Mouse (Mus musculus) ZHBTc4 (cell line): Measurements from ENCODE around the gene Cdk5rap1.

Experiments used
- DNase-seq: peaks from one replicate; pipeline ENCODE4 v3.0.0-alpha.2; 2011; ENCODE audit warnings: low read depth, low spot score

Gene Cdk5rap1

GRCm38 (mm10) chr2:154372842-154373500, at the start of gene Cdk5rap1:
TSS of gene Cdk5rap1 (minus strand) at chr2:154373010.
- no peak for DNase-seq

DNA sequence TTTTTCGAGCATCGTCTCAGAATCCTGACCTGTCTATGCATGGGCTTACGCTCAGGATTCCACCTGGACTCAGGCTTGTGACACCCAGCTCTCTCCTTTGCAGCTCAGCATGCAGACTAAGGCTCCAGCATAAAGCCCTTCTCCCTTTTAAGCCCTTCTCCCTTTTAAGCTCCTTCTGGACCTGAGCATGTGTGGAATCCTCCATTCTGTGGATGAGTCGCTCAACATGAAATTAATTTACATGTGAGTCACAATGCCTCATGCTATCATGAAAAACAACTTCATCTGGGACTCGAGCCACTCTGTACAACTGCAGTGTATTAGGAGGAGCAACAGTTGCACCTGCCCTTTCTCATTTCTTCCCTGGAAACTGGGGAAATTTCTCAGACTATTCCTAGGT, 49.4 kb upstream of the Cdk5rap1 start:
- no peak for DNase-seq

DNA sequence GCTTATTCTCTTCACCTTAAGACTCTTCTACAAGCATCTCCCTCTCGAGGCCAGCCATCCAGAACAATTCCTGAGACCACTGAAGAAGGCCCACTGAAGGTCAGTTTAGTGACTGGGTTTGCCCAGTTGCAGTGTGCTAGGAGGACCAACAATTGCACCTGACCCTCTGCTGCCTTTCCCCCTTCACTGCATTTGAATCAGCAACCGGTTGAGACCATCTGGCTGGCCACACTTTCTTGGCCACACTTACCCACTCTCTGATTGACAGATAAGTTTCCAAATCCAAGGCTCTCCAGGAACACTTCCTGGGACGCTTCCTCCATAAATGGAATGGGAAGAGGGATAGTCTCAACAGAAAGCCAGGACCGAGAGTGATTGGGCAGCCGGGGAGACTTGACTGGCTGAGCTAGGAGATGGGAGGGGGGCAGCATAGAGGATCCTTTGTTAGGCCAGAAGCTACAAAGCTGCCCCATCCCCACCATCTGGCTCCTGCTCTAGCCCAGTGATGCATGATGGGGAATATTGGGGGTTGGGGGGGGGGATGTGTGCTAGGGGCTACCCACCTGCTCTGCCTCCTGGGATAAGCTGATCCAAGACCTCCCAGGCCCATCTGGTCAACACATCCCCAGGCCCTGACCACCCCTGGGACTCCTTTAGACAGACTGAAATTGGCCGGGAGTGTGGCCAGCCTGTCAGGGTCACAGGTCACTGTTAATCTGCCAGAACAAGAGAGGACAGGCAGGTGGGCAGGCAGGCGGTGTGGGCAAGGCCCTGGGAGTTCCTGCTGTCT, 48.3 kb upstream of the Cdk5rap1 start:
- DNase-seq, result peak; percentile 51

- DNase-seq, result no peak
Measured at GRCm38 (mm10) chr2:154419631-154420515, 47.1 kb upstream of the Cdk5rap1 start.

- DNase-seq, result no peak
Measured at GRCm38 (mm10) chr2:154418001-154418400, 45.2 kb upstream of the Cdk5rap1 start.

DNA sequence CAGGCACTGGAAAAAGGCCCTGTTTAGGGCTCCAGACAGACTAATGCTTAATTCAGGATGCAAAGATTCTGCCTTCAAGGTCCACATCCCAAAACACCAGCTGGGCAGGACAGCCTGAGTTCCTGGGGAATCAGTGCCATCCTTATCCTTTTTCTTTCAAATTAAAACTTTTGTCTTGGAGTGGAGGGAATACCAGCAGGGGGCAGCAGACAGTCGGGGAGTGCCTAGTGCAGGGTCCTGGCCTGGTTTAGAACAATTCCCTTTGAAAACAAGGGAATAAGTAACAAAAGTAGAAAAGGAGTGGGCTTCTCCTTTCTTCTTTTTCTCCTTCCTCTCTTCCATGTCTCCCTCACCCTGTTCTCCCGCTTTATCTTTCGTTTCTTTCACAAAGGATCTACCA, 44.3 kb upstream of the Cdk5rap1 start:
- peak; percentile 88 for DNase-seq

DNA sequence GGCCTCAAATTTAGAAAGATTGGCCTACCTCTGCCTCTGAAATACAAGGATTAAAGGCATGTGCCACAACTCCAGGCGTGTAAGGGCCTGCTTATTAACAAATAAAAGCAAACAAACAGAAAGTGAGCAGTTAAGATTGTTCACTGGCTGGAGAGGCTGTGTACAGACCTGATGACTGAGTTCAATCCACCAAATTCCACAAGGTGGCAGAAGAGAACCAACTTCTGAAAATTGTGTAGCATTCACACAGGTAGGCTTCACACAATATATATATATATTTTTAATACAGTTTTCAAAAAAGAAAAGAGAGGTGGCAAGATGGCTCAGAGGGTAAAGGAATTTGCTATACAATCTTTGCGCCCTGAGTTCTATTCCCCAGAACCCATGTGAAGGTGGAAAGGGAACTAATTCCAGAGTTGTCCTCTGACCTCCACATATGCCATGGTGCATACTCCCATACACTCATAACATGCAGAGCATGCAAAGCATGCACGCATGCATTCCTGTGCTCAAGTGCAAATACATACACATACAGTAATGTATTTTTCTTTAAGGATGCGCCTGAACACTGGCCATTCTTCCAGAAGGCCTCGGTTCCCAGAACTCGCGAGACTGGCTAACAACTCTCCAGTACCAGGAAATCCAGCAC, 39.3 kb upstream of the Cdk5rap1 start:
- peak; percentile 56 for DNase-seq

- no peak for DNase-seq
Measured at GRCm38 (mm10) chr2:154410355-154410754, 37.5 kb upstream of the Cdk5rap1 start.

DNA sequence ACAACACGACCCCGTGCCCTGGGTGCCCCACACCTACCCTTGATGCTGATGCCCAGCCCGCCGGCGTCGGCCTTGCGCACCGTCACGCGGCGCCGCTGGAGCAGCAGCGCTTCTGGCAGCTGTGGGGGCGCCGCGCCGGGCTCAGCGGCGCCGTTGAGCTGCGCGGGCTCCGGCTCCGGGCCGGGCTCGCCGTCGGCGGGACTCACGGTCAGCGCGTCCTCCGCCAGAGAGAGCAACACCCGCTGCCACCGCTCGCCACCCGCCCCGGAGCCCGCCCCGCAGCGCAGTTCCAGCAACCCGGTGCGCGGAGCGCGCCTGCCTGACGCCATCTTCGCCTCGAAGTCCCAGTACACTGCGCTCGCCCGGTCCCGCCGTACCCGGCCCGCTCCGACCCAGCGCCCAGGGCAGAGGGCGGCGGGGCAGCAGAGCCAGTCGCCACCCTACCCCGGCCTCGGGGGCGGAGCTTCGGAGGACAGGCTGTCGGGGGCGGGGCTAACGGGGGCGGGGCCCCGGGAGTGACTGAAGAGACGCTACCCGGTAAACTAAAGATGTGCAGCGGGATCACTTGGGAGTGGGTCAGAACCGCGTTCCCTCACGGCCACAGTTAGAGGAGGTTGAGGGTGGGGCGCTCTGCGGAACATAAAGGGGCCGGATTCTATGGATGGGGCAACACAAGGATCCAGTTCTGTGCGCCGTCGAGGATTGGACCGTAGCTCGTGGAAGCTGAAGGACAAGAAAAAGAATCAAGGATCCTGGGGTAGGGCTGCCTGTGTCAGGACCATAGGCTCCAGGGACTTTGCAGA, 35.0 kb upstream of the Cdk5rap1 start, which contains the start of gene Snta1:
Gene Snta1 (minus strand): TSS at position 457 of the 803 bp plus-strand sequence.
- DNase-seq, result peak; percentile 91

DNA sequence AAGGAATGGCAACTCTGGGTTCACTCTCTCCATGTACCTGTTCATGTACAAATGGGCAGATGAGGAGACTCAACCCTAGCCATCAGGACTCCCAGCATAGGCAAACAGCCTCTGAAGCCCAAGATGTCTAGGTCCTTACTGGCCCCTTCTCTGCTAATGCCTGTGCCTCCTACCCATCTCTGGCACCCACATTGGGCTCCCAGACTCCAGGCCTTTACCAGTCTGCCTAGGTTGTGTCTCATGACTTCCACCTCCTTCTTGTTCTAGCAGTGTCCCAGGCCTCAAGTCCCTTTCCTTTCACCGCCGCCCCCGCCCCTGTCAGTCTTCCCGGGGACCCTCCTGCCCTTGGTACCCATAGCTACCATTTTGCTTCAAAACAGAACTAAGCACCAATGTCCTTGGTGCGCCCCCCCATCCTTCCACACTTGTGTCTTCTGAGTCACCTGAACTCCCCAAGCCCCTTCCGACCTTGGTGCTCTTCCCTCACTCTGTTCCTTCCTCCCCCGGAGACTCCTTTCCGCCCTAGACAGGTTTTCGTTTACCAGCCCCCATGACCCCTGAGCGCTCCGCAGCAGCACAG, 34.3 kb upstream of the Cdk5rap1 start:
- DNase-seq, result peak; percentile 66

DNA sequence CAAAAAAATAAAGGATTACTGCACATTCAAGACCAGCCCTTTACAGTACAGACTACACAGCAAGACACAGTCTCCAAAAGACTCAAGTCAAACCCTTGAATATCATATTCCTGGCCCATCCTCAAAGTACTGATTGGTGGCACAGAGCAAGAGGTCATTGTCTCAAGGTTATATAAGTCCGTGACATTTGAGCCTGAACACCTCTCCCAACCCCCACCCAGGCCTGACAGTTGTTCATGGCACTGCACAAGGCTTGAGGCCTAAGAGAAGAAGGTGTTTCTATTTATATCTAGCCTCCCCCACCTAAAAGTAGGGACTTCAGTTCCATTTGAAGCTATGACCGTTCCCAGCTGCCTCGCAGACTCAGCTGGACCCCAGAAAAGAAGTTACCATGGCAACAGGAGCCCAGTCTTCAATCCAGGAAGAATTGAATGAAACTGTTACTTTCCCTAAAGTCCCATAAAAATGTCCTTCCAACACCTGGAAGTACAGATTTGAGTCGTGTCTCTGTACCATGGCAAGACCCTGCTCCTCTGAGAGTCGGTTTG, 32.7 kb upstream of the Cdk5rap1 start:
- no peak for DNase-seq

- no peak for DNase-seq
Measured at GRCm38 (mm10) chr2:154402811-154403210, 30.0 kb upstream of the Cdk5rap1 start.

- no peak for DNase-seq
Measured at GRCm38 (mm10) chr2:154401976-154402375, 29.2 kb upstream of the Cdk5rap1 start.

DNA sequence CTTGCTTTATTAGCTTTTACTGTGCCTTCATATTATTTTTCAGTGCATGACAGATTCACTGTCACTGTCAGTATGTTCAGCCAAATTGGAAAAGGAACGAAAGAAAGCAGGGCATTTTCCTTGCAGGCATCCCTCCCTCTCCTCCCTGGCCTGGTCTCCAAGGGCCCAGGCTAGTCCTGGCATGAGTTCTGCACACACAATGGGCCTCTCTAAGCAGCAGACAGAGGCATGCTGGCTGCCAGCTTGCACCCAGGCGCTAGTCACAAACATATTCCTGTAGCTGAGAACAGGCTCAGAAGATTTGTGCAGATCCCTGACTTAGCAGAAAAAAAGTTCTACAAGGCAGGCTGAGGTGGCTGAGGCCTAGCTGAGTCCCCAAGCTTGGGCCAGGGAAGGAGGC, 26.5 kb upstream of the Cdk5rap1 start:
- DNase-seq, result no peak

DNA sequence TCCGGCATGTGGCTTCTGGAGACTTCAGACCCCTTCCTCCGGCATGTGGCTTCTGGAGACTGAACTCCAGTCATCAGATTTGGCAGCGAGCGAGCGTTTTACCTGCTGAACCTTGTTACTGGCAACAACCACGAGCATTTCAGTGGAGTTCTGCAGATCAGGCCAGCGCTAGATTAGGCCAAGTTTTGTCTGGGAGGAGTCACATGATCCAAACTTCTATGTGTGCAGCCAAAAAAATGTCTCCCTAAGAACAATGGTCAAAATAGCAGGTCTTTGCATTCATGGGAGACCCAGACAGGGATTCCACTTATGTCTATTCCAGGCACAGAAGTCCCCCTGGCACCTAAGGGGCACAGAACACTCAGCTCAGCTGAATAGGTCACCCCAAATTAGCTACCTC, 25.5 kb upstream of the Cdk5rap1 start:
- DNase-seq, result no peak

- DNase-seq, result no peak
Measured at GRCm38 (mm10) chr2:154396529-154396928, 23.7 kb upstream of the Cdk5rap1 start.

GRCm38 (mm10) chr2:154394602-154395001, 21.8 kb upstream of the Cdk5rap1 start:
- DNase-seq, result no peak

- no peak for DNase-seq
Measured at GRCm38 (mm10) chr2:154390180-154390964, 17.6 kb upstream of the Cdk5rap1 start.

GRCm38 (mm10) chr2:154379103-154379502, 6.3 kb upstream of the Cdk5rap1 start:
- peak; percentile 21 for DNase-seq
